Mouse (Mus musculus) lung, postnatal 0 days (tissue): ENCODE data around the gene Cldn9. TPM values are rescaled to one million over a fixed set of nuclear protein-coding genes. Genes with fewer than 3 reads are reported as not detected.
A peak's percentile ranks its signal among the peaks of the same experiment; 100 is the strongest.

ENCODE experiments used
- ATAC-seq: fragments of 200-750 bp; cut with Nextera tagmentation; 2 replicates; pipeline ENCODE4 v1.8.0; 2017; ENCODE audit warnings: moderate library complexity
- DNase-seq: peaks from one replicate; pipeline ENCODE4 v3.0.0-alpha.2; 2016; ENCODE audit warnings: low spot score
- H3K27ac ChIP-seq: fragments of 300-500 bp; sonication (generic); 2 replicates; pipeline ENCODE4 v1.5.1; 2014; ENCODE audit warnings: antibody characterized with exemption, mild to moderate bottlenecking, low read length, mixed read lengths
- H3K27me3 ChIP-seq: fragments of 300-500 bp; sonication (generic); replicated peaks from 2 replicates; pipeline ENCODE4 v1.6.1; 2014; ENCODE audit warnings: low read length, mixed read lengths; ENCODE audit not compliant: insufficient read depth
- H3K36me3 ChIP-seq: fragments of 300-500 bp; sonication (generic); 2 replicates; pipeline ENCODE4 v1.6.1; 2014; ENCODE audit warnings: low read length, mixed read lengths; ENCODE audit not compliant: insufficient read depth
- H3K4me1 ChIP-seq: fragments of 300-500 bp; sonication (generic); 2 replicates; pipeline ENCODE4 v1.6.1; 2014; ENCODE audit warnings: antibody characterized with exemption, low read depth, low read length, mixed read lengths; ENCODE audit not compliant: insufficient read depth
- H3K4me2 ChIP-seq: fragments of 300-500 bp; sonication (generic); replicated peaks from 2 replicates; pipeline ENCODE4 v1.6.1; 2014; ENCODE audit warnings: low read depth, mild to moderate bottlenecking, low read length, moderate library complexity, mixed read lengths
- H3K4me3 ChIP-seq: fragments of 300-500 bp; sonication (generic); 2 replicates; pipeline ENCODE4 v1.5.1; 2014; ENCODE audit warnings: low read depth, low read length
- H3K9ac ChIP-seq: fragments of 300-500 bp; sonication (generic); replicated peaks from 2 replicates; pipeline ENCODE4 v1.6.1; 2014; ENCODE audit warnings: low read depth, mild to moderate bottlenecking
- H3K9me3 ChIP-seq: fragments of 300-500 bp; sonication (generic); 2 replicates; pipeline ENCODE4 v1.6.1; 2016; ENCODE audit warnings: low read length, mixed read lengths
- CTCF ChIP-seq: IDR thresholded peaks from 2 replicates; pipeline ENCODE4 v1.5.1; 2016; ENCODE audit warnings: antibody characterized with exemption, mild to moderate bottlenecking
- EP300 ChIP-seq: IDR thresholded peaks from 2 replicates; pipeline ENCODE4 v1.6.1; 2016; ENCODE audit warnings: antibody characterized with exemption, mild to moderate bottlenecking, control low read depth
- WGBS: fragments of 180-500 bp; shearing (Covaris S2); extraction: QIAGEN DNeasy Blood & Tissue Kit; methylation state at CpG from one replicate; pipeline ENCODE4 v1.1.7; 2014; 5-methylcytosine and 5-hydroxymethylcytosine counted together
- polyA plus RNA-seq: library from polyadenylated mRNA; unstranded; fragments of >200 nt; fragmentation: Nextera tagmentation; extraction: Ambion mirVana; gene quantifications from 2 replicates; pipeline ENCODE4 v1.2.1, GENCODE M21; 2015

Cldn9 gene
- polyA plus RNA-seq, 1 experiment from 2014 or later, result 0.44 TPM

- DNase-seq (no peak), ATAC-seq (no peak)
- no peak overlapping the region for H3K4me2 ChIP-seq
- H3K9me3 ChIP-seq, result no peaks in the 10 kb centered on the region
- 11% methylated on average over 15 of the region's 15 CpGs for WGBS
- no peak overlapping the region for H3K27ac ChIP-seq
- TF ChIP-seq CTCF, result no peak
- no peak for TF ChIP-seq EP300
- H3K4me3 ChIP-seq, result no peak overlapping the region
- H3K4me1 ChIP-seq, result no peaks in the 10 kb centered on the region
- H3K27me3 ChIP-seq, result peaks cover 14% of the 10 kb centered on the region; the same call in 1 of the 2 replicates
- no peak overlapping the region for H3K9ac ChIP-seq
- no peaks in the 10 kb centered on the region for H3K36me3 ChIP-seq
These were observed 600 bp downstream of the Cldn9 start for GRCm38 (mm10) chr17:23683226-23683625.

- TF ChIP-seq CTCF (no peak), EP300 (no peak)
- no peak overlapping the region for H3K9ac ChIP-seq
- ATAC-seq (no peak), DNase-seq (no peak)
- H3K36me3 ChIP-seq, result no peaks in the 10 kb centered on the region
- H3K4me3 ChIP-seq, result no peak overlapping the region
- no peak overlapping the region for H3K4me2 ChIP-seq
- peaks cover 3% of the 10 kb centered on the region; the same call in 1 of the 2 replicates for H3K4me1 ChIP-seq
- WGBS, result 65% methylated on average over 3 of the region's 3 CpGs
- no peaks in the 10 kb centered on the region for H3K9me3 ChIP-seq
- peaks cover 14% of the 10 kb centered on the region; the same call in 1 of the 2 replicates for H3K27me3 ChIP-seq
- no peak overlapping the region for H3K27ac ChIP-seq
These were observed 1.3 kb downstream of the Cldn9 start for GRCm38 (mm10) chr17:23682530-23682929.

- WGBS, result 31% methylated on average over 4 of the region's 4 CpGs
- Histone ChIP-seq H3K4me1 (peaks cover 6% of the 10 kb centered on the region; the same call in 1 of the 2 replicates), H3K9ac (no peak overlapping the region), H3K9me3 (no peaks in the 10 kb centered on the region), H3K4me3 (no peak overlapping the region), H3K27ac (no peak overlapping the region), H3K27me3 (peaks cover 14% of the 10 kb centered on the region; the same call in 1 of the 2 replicates), H3K4me2 (no peak overlapping the region), H3K36me3 (no peaks in the 10 kb centered on the region)
- no peak for ATAC-seq
- DNase-seq, result no peak
- TF ChIP-seq EP300 (no peak), CTCF (no peak)
These were observed 1.7 kb downstream of the Cldn9 start for GRCm38 (mm10) chr17:23682092-23682491.

DNA sequence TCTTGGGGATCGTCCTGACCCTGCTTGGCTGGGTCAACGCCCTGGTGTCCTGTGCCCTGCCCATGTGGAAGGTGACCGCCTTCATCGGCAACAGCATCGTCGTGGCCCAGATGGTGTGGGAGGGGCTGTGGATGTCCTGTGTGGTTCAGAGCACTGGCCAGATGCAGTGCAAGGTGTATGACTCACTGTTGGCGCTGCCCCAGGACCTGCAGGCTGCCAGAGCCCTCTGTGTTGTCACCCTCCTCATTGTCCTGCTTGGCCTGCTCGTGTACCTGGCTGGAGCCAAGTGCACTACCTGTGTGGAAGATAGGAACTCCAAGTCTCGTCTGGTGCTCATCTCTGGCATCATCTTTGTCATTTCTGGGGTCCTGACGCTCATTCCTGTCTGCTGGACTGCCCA, 2.7 kb downstream of the Cldn9 start:
- ATAC-seq, result peak; percentile 40
- no peak overlapping the region for H3K27ac ChIP-seq
- DNase-seq, result peak; percentile 70
- no peak overlapping the region for H3K4me2 ChIP-seq
- H3K9me3 ChIP-seq, result no peaks in the 10 kb centered on the region
- 46% methylated on average over 10 of the region's 10 CpGs for WGBS
- no peak for TF ChIP-seq CTCF
- TF ChIP-seq EP300, result no peak
- no peak overlapping the region for H3K9ac ChIP-seq
- no peak overlapping the region for H3K4me3 ChIP-seq
- peaks cover 6% of the 10 kb centered on the region; the same call in 1 of the 2 replicates for H3K4me1 ChIP-seq
- no peaks in the 10 kb centered on the region for H3K36me3 ChIP-seq
- H3K27me3 ChIP-seq, result peaks cover 14% of the 10 kb centered on the region; the same call in 1 of the 2 replicates

GRCm38 (mm10) chr17:23680336-23680735, 3.5 kb downstream of the Cldn9 start:
- H3K4me2 ChIP-seq, result no peak overlapping the region
- no peak overlapping the region for H3K27ac ChIP-seq

GRCm38 (mm10) chr17:23679127-23679835, 4.5 kb downstream of the Cldn9 start, which contains the start of gene Cldn6:
TSS of gene Cldn6 (plus strand) at chr17:23679249.
- ATAC-seq, result no peak
- Histone ChIP-seq H3K36me3 (no peaks in the 10 kb centered on the region), H3K27ac (no peak within 1 kb of the TSS), H3K4me3 (peak within 1 kb of the TSS; percentile 25), H3K9me3 (no peaks in the 10 kb centered on the region), H3K9ac (no peak within 1 kb of the TSS), H3K27me3 (peaks cover 14% of the 10 kb centered on the region; the same call in 1 of the 2 replicates), H3K4me1 (peaks cover 16% of the 10 kb centered on the region; the same call in 1 of the 2 replicates), H3K4me2 (peak within 1 kb of the TSS; percentile 54)
- DNase-seq, result no peak
- 6% methylated on average over 34 of the region's 38 CpGs for WGBS
- TF ChIP-seq CTCF, result no peak
- TF ChIP-seq EP300, result no peak

More at GRCm38 (mm10) chr17:23680336-23680735, 3.5 kb downstream of the Cldn9 start:
- peaks cover 7% of the 10 kb centered on the region; the same call in 1 of the 2 replicates for H3K4me1 ChIP-seq
- H3K9ac ChIP-seq, result no peak overlapping the region
- ATAC-seq (no peak), DNase-seq (no peak)
- H3K9me3 ChIP-seq, result no peaks in the 10 kb centered on the region
- TF ChIP-seq EP300 (no peak), CTCF (no peak)
- H3K4me3 ChIP-seq, result no peak overlapping the region
- H3K27me3 ChIP-seq, result peaks cover 14% of the 10 kb centered on the region; the same call in 1 of the 2 replicates
- 41% methylated on average over 9 of the region's 9 CpGs for WGBS
- H3K36me3 ChIP-seq, result no peaks in the 10 kb centered on the region
